Mouse (Mus musculus): ENCODE results near the gene Ccdc85b. TPM values are rescaled to one million over a fixed set of nuclear protein-coding genes. Genes with fewer than 3 reads are reported as not detected.
A peak's percentile ranks its signal among the peaks of the same experiment; 100 is the strongest.

The Ccdc85b gene
- polyA plus RNA-seq, 1 experiment from 2014 or later = 10.0 TPM

DNA sequence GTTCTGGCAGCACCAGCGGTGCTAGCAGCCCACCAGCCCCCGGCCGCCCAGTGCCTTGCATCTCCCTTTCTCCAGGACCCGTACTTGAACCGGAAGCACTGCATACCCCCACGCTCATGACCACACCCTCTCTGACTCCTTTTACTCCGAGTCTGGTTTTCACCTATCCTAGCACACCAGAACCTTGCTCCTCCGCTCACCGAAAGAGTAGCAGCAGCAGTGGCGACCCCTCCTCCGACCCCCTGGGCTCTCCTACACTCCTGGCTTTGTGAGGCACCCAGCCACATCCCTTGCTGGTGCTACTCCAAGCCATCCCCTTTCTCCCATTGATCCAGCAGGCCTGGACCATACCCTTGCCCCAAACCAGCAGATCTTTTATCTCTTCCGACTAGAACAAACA is 2.7 kb downstream of the Ccdc85b start:
- ATAC-seq (ENCODE audit: insufficient read depth) = no peak

DNA sequence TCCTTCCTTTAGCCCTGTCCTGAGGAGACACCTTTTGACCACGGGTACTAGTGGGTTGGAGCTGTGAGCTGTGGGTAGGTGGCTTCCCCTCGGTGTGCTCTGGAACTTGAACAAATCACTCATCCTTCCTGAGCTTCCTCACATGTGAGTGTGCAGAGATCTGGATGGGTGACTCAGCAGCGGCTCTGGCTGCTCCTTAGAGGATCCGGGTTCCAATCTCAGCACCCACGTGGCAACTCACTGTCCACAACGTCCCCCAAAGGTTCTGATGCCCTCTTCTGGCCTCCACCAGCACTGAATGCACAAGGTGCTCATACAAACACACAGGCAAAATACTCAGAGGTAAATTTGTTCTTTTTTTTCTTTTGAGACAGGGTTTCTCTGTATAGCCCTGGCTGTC is 5.9 kb downstream of the Ccdc85b start:
- TF ChIP-seq CTCF (IDR thresholded peaks at IDR 0.05; ENCODE audit: low read depth) = 0 out of 2 replicates have a peak, but pooled peaks have one; percentile 11
- WGBS = 69% methylated on average over 6 of the region's 6 CpGs
- H3K4me1 ChIP-seq (ENCODE audit: insufficient read depth) = peaks cover 4% of the 10 kb centered on the region; the same call in 1 of the 2 replicates
- H3K4me3 ChIP-seq (ENCODE audit: low read depth, low read length) = no peak overlapping the region
- peaks cover 42% of the 10 kb centered on the region for H3K27me3 ChIP-seq (ENCODE audit: insufficient read depth, low read length)
- H3K9ac ChIP-seq = no peak overlapping the region
- no peak for DNase-seq
- no peak overlapping the region for H3K4me2 ChIP-seq
- H3K36me3 ChIP-seq (ENCODE audit: insufficient read depth) = peaks cover 10% of the 10 kb centered on the region
- H3K27ac ChIP-seq (ENCODE audit: low read depth) = no peak overlapping the region
- ATAC-seq (ENCODE audit: insufficient read depth) = no peak
- H3K9me3 ChIP-seq (ENCODE audit: low read depth, low read length) = no peaks in the 10 kb centered on the region

More for the DNA sequence above, 2.7 kb downstream of the Ccdc85b start:
- peak overlapping the region; percentile 99 for H3K4me2 ChIP-seq
- H3K9ac ChIP-seq = peak overlapping the region; percentile 78; the same call in 1 of the 2 replicates
- no peak for DNase-seq
- peaks cover 4% of the 10 kb centered on the region for H3K4me1 ChIP-seq (ENCODE audit: insufficient read depth)
- peaks cover 10% of the 10 kb centered on the region for H3K36me3 ChIP-seq (ENCODE audit: insufficient read depth)
- peaks cover 9% of the 10 kb centered on the region for H3K27me3 ChIP-seq (ENCODE audit: insufficient read depth, low read length)
- WGBS = 76% methylated on average over 12 of the region's 12 CpGs
- TF ChIP-seq CTCF (IDR thresholded peaks at IDR 0.05; ENCODE audit: low read depth) = no peak
- no peaks in the 10 kb centered on the region for H3K9me3 ChIP-seq (ENCODE audit: low read depth, low read length)
- H3K27ac ChIP-seq (ENCODE audit: low read depth) = no peak overlapping the region
- peak overlapping the region; percentile 84 for H3K4me3 ChIP-seq (ENCODE audit: low read depth, low read length)

DNA sequence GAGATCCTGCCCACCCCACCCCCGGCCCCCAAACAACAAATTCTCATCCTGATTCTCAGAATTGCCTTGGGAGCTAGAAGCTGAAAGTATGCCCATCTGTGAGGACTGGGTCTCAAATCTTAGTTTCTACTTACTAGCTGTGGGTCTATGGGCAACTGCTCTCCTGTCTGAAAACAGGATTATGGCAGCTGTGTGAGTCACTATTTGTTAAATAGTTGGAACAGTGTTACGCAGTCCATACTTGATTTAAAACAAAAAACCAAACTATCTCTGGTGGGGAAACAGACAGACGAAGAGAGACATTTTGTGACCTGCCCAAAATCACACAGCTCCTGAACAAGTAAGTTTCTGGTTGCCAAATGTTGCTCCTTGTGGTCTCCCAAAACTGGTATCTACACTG is 8.0 kb downstream of the Ccdc85b start:
- 82% methylated on average over 3 of the region's 3 CpGs for WGBS
- TF ChIP-seq CTCF (IDR thresholded peaks at IDR 0.05; ENCODE audit: low read depth) = no peak
- Histone ChIP-seq H3K4me2 (no peak overlapping the region), H3K4me1 (ENCODE audit: insufficient read depth) (no peaks in the 10 kb centered on the region), H3K4me3 (ENCODE audit: low read depth, low read length) (no peak overlapping the region), H3K27ac (ENCODE audit: low read depth) (no peak overlapping the region), H3K27me3 (ENCODE audit: insufficient read depth, low read length) (peaks cover 45% of the 10 kb centered on the region), H3K9ac (no peak overlapping the region), H3K36me3 (ENCODE audit: insufficient read depth) (peaks cover 8% of the 10 kb centered on the region), H3K9me3 (ENCODE audit: low read depth, low read length) (no peaks in the 10 kb centered on the region)
- no peak for DNase-seq
- no peak for ATAC-seq (ENCODE audit: insufficient read depth)

DNA sequence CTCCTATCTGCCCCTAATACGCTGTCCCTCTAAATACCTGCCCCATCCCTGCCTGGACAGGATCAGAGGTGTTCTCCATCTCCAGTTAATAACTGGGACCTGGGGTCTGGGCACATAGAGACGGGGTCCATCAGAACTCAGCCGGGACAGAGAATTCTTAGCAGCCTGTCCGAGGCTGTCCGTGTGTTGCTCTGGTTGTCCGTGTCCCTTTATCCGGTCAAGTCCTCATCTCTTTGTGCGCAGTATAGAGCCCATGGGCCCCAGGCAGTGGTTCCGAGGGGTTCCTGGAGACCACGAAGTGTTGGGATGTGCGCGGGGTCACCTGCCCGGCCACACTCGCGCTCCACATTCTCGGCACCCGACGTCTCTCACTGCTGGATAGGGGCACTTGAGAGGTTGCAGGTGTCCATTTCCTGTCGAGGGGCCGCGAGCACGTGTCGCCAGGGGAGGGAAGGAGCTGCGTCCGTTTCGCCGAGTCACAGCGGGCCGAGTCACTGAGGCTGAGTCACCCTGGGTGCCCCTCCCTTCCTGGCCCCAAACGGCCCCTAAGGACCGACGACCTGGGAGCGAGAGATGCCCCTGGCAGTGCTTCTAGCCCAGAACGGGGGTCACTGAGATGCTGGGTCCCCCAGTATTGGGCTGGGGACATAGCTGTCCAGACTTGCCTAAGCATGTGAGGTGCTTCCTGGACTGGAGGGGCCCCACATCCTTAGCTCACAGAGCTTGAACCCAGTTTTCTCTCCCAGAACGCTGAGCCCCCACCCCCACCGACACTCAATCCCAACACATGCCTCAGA is 9.1 kb downstream of the Ccdc85b start:
- Histone ChIP-seq H3K9me3 (ENCODE audit: low read depth, low read length) (no peaks in the 10 kb centered on the region), H3K9ac (no peak overlapping the region), H3K27me3 (ENCODE audit: insufficient read depth, low read length) (peaks cover 45% of the 10 kb centered on the region), H3K27ac (ENCODE audit: low read depth) (no peak overlapping the region), H3K36me3 (ENCODE audit: insufficient read depth) (peaks cover under 1% of the 10 kb centered on the region; the same call in 1 of the 2 replicates), H3K4me1 (ENCODE audit: insufficient read depth) (no peaks in the 10 kb centered on the region), H3K4me3 (ENCODE audit: low read depth, low read length) (peak overlapping the region; percentile 54), H3K4me2 (peak overlapping the region; percentile 96)
- 4% methylated on average over 36 of the region's 36 CpGs for WGBS
- ATAC-seq (ENCODE audit: insufficient read depth) (0 out of 2 replicates have a peak, but pooled peaks have one; percentile 18), DNase-seq (peak; percentile 40)
- no peak for TF ChIP-seq CTCF (IDR thresholded peaks at IDR 0.05; ENCODE audit: low read depth)

DNA sequence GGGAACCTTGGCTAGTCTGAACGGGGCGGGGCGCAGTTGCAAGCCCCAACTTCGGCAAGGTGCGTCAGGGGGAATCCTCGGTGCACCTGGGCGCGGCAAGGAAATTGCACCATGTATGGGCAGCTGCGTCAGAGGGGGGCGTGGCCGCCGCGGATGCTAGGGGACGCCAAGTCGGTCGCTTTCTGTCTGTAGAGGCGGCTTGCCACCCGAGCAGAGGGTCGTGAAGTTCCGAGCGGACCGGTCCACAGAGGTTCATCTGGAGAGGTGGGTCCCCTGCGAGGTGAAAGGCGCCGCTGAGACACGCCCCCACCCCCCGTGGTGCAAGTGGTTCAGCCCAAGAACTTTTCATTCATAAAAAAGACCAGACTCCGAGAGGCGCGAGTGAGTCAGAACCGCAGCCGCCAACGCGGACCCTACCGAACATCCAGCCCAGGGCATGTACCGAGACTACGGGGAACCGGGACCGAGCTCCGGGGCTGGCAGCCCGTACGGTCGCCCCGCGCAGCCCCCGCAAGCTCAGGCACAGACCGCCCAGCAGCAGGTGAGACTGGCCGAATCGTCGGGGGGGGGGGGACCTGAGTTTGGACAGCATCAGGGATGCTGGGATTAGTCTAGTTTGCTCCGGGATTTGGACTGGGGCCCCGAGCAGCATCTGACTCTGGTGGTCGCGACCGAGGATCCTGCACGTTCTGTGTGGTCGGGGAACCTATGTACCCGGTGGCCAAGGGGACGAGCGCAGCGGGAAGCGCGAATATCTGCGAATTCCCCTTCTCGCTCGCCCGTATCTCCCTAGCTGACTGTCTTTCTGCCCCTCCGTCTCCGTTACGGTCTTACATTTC is 10.0 kb downstream of the Ccdc85b start, which contains the start of gene Fosl1:
TSS of gene Fosl1 (plus strand) at position 33 of the 839 bp plus-strand sequence.
- ATAC-seq (ENCODE audit: insufficient read depth) = peak; percentile 50

DNA sequence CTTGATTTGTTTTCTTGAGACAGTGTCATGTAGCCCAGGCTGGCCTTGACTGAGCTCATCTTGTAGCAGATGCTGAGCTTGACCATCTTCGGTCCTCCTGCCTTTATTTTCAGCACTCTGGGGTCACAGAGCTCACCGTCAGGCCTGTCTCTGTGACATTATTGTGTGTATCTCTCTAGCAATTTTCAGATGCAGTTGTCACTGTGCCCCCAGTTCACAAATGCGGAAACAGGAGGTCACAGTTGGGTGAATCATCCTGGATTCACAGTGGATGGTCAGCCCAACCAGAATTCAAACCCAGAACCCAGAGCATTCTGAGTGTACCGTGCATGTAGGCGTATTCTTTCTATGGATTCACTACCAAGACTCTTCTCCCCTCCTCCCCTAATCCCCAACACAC is 11.9 kb downstream of the Ccdc85b start:
- no peaks in the 10 kb centered on the region for H3K9me3 ChIP-seq (ENCODE audit: low read depth, low read length)
- H3K27me3 ChIP-seq (ENCODE audit: insufficient read depth, low read length) = peaks cover 43% of the 10 kb centered on the region
- DNase-seq (no peak), ATAC-seq (ENCODE audit: insufficient read depth) (no peak)
- H3K36me3 ChIP-seq (ENCODE audit: insufficient read depth) = no peaks in the 10 kb centered on the region
- H3K4me2 ChIP-seq = no peak overlapping the region
- H3K4me3 ChIP-seq (ENCODE audit: low read depth, low read length) = no peak overlapping the region
- H3K4me1 ChIP-seq (ENCODE audit: insufficient read depth) = no peaks in the 10 kb centered on the region
- H3K9ac ChIP-seq = no peak overlapping the region
- H3K27ac ChIP-seq (ENCODE audit: low read depth) = no peak overlapping the region
- TF ChIP-seq CTCF (IDR thresholded peaks at IDR 0.05; ENCODE audit: low read depth) = no peak
- WGBS = 90% methylated on average over 5 of the region's 5 CpGs

More for the DNA sequence above, 10.0 kb downstream of the Ccdc85b start, which contains the start of gene Fosl1:
- no peaks in the 10 kb centered on the region for H3K9me3 ChIP-seq (ENCODE audit: low read depth, low read length)
- H3K4me1 ChIP-seq (ENCODE audit: insufficient read depth) = no peaks in the 10 kb centered on the region
- H3K36me3 ChIP-seq (ENCODE audit: insufficient read depth) = no peaks in the 10 kb centered on the region
- H3K27me3 ChIP-seq (ENCODE audit: insufficient read depth, low read length) = peaks cover 45% of the 10 kb centered on the region
- peak within 1 kb of the TSS; percentile 54 for H3K4me3 ChIP-seq (ENCODE audit: low read depth, low read length)
- peak within 1 kb of the TSS; percentile 96 for H3K4me2 ChIP-seq
- peak within 1 kb of the TSS; percentile 40 for H3K9ac ChIP-seq
- no peak within 1 kb of the TSS for H3K27ac ChIP-seq (ENCODE audit: low read depth)
- DNase-seq = peak; percentile 80
- no peak for TF ChIP-seq CTCF (IDR thresholded peaks at IDR 0.05; ENCODE audit: low read depth)
- WGBS = under 1% methylated on average over 70 of the region's 70 CpGs

All from lung, embryonic 14.5 days (tissue).